Mouse (Mus musculus) heart, postnatal 4 days (tissue): ENCODE data around the gene Ccdc74a. TPM values are rescaled to one million over a fixed set of nuclear protein-coding genes. Genes with fewer than 3 reads are reported as not detected.

Experiments used
- DNase-seq: peaks from one replicate; pipeline ENCODE4 v3.0.0; 2021
- total RNA-seq, 2 experiments: library from RNA; stranded (reverse); gene quantifications; 2 replicates each; pipeline ENCODE4 v1.2.3; 2021

Ccdc74a gene
- total RNA-seq, 2 experiments from 2014 or later: 2.0 to 2.1 TPM

DNA sequence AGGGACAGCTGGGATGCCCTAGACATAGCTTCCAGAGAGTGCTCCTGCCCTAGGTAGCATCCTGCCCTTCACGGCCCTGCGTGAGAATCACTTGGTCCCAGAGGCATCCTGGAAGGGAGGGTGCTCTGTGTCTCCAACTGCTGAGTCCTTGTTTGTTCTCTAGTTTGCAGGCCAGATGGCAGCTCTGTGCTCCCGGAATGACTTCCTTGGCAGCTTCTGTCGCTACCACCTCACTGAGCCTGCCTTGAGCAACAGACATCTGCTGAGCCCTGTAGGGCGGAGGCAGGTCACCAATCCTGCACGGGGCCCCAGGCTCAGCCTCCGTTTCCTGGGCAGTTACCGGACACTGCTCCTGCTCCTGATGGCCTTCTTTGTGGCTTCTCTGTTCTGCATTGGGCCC is 4.0 kb upstream of the Ccdc74a start:
- DNase-seq: no peak

DNA sequence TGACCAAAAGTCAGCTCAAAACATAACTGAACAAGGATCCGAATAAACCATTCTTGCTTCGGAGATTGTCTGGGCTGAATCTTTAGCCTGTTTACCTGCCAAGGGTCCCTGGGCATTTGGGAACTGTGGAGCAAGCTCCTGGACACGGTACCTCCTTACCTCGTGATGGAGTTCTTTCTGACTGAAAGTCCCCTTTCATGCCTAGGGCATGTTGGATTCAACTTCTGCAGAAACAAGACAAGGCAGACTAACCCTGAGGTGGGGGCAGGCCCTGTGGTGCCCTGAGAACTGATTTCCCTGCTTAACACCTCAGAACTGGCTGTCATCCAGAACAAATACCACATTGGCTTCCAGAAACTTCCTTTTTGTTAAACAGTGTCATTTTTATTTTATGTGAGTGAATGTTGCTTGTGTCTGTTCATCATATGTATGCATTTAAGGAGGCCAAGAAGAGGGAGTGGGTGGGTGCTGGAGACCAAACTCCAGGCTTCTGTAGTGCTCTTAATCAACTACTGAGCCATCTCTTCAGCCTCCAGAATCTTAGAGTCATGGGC is 2.8 kb upstream of the Ccdc74a start:
- no peak for DNase-seq

DNA sequence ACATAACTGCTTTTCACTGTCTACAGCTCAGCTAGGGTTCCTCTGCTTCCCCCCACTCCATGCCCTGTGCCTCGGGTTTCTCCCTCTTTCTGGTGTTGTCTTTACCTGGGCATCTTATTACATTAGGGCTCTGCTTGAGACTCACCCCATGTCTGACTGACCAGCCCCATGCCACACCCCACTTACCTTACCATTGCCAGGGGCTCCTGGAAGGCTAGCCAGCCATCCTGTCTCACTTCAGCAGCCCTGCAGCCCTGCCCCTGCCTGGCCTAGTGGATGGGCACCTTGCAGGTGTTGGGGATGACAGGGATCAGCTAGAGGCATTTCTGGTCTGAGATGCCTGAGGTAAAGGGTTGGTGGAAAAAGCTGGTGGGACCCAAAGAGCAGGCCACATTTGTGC is 886 bp downstream of the Ccdc74a start:
- DNase-seq: no peak

DNA sequence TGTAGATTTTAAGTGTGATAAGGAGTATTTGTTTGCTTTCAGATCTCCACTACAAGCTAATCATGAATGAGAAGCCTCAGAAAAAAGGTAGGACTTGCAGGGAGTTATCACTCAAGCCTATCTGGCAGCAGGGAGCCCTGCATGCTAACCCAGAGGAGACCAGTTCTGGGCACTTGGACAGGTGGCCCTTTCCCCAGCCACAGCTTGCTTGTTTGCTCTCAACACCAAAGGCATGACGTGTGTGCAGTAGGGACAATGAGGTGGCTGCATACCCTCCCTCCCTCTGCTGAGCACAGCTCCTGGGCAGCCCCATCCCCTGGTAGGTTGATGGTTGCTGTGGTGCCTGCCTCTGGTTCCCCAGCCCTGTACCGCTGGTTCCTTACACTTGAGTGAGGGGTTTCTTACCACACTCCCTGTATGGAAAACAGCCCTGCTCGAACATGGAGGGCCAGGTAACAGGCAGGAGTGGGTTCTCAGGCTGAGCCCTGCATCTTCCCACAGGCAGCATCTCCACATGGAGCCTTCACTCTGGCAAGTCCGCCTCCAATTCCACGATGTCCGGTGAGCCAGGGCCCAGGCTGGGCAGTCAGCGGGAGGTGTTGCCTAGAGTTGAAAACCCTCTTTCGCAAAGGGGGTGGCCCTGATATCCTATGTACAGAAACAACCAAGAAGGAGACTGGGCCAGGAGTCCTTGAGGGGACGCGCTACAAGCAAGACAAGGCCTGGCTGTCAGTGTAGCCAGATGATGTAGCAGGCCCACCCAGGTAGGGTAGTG is 1.5 kb downstream of the Ccdc74a start:
- DNase-seq: no peak

DNA sequence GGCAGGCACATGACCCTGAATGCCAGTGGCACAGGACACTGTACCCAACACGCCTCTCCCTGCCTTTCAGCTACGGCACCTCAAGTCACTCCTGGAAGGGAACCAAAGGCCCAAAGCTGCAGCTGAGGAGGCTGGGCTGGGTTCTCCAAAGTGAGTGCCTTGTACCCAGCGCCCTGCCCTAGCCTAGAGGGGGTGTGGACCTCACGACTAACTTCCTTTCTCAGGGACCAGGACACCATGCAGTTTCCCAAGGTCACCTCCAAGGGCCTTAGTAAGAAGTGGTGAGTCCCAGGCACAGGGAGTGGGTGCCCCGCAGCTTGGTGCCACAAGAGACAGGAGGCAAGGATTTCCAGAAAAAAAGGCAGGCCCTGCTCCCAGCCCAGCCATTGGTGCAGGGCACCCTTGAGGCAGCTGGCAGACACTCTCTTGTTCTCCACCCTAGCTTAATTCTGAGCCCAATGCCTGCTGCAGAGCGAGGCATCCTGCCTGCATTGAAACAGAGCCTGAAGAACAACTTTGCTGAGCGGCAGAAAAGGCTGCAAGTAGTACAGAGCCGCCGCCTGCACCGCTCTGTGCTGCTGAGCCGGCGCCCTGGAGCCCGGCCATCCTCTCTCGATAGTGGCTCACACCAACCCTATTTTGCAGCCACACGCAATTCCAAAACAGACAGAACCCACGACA is 3.8 kb downstream of the Ccdc74a start:
- no peak for DNase-seq

DNA sequence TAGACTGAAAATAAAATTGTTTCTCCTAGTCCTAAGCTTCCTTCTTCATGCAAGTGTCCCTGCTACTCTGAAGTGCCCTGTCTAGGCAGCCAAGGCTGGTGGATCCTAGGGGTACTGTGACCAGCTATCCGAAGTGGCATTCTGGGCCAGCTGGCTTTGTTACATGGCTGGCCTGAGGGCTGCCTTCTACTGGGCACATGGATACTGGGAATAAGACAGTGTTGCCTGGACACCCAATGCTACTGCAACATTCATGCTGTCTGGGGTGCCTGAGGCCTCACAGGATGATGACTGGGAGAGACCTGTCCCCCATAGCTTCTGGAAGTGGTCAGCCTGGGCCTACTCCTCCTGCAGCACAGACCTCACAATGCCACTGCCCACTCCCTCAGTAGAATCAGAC is 4.4 kb downstream of the Ccdc74a start:
- DNase-seq: no peak

DNA sequence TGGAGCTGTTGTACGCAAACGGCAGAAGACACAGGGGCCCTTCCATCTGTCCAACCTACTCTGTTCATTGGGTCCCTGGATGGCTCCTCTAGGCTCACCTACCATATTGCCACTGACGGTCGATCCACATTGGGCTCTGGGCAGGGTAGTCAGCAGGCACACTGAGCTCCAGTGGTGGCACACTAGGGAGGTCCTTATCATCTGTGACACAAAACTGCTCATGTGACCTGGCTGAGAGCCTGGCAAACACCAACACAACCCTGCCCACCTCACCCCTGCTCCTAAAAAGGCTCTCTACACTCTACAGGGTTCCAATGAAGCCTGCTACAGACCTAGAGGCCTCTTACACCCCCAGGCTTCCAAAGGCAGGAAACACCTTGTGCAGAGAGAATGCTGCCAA is 6.3 kb downstream of the Ccdc74a start:
- no peak for DNase-seq

DNA sequence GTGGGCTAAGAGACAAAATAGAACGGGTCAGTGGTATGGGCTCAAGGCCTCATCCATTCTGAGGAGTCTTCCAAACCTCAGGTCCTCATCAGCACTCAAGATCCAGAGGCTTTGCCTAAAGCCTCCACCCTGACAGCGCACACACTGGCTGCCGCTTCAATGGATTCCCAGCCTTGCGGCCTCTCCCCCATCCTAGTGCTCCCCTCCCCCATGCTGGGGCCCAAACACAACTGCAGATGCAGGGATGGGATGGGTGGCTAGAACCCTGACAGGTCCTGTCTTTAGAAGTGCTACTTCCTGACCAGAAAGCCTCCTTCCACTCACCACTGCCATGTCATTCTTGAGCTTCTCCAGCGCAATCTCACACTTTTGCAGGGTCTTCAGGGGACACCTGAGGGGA is 7.3 kb downstream of the Ccdc74a start:
- DNase-seq: no peak

DNA sequence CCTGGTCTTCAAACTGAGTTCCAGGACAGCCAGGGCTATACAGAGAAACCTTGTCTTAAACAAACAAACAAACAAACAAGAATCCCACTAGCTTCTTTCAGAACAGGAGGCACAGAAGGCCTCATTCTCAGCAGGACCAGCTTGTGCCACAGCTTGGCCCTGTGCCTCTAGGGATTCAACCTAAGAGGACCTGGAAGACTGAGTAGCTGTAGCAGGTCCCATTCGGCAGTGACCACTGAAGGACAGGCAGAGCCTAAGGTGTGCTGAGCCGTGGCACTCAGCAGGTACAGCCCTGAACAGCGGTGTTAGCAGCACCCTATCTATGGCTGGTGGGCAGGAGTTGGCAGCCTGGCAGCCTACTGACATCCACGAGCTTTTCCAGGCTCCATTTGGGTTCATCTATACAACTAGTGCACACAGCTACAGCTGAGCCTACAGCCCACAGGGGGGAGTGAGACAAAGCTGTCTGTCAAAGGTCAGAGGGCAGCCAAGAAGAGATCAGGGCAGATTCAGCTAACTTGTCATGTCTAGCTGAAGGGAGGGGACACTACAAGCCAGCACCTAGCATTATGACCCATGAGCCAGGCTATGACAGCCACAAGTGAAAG is 8.0 kb downstream of the Ccdc74a start:
- DNase-seq: no peak

DNA sequence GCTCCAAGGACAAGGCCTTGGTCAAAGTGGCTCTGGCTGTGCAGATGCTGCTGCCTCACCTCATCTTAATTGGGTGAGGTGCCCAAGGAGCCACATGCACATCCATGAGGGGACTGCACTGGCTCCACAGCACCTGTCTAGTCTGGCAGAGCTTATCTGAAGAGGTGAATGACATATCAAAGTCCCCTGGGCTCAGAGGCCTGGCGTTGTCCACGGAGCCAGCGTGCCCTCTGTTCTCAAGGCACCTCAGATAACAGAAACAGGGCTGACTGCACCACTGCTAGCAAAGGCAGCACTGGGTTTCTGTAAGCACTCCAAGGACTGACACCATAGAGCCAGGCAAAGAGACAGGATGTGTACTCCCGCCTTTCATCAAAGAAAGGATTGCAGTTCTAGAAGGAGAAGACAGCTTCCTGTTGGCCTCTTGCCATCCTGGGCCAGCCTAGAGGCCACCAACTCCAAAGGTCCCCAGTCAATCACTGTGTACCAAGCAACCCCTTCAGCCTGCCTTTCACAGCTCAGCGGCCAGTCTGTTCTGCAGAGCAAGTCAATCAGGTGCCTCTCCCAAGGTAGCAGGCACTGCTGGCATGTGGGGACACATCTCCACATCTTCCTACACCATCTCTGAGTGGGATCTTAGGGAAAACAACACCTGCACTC is 10.1 kb downstream of the Ccdc74a start:
- no peak for DNase-seq

DNA sequence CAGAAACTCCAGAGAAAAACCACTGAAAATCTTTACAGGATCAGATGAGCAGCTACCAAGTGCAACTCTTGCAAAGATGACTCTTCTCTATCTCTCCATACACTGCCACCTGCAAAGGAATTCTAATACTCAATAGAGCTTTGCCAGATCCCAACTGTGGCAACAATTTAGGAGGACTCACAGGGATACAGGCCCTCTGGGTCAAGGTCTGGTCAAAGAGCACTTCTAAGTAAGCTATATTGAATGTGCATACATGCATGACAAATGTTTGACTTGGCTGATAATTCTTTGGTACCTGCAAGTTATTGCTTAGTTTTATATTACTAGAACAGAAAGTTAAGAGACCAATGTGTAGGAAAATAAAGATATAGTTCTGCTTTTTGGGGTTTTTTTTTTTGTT is 19.3 kb downstream of the Ccdc74a start:
- no peak for DNase-seq

DNA sequence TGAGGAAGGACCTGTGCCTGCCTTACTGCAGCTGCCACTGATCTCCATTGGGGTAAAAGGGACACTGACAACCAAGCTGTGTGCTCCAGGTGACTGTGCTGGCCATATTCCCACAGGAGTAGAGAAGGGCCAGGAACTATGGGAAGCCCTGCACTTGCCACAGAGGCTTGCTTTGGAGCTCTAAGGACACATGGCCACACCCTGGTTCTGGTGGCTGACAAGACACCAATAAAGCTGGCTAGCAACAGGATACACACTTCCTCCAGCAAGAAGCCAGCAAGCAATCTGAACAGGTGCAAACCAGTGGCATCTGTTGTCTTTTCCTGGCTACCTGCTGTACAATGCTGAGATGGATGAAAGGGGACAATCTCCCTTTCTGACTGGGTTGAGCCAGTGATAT is 23.6 kb downstream of the Ccdc74a start:
- DNase-seq: no peak

DNA sequence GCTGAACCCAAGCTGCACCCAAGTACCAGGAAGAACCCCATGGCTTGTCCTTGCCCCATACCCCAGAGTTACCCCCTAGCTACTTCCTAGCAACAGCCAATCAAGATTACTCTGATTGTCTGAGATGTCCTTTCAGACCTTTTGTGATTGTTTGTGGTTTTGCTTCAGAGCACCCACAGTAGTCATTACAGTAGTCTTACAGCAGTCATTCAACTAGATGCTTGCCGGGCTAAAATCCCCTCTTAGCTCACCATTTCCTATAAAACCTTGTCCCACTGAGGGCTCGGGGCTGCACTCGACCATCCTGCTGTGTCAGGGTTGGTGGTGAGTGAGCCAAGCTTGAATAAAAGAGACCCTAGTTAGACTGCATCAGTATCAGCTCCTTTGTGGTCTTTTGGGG is 48.6 kb downstream of the Ccdc74a start:
- DNase-seq: no peak

Other genes starting within 250 kb of the Ccdc74a start
- gene Snap29, start 240.5 kb upstream of the Ccdc74a start, total RNA-seq: 10 to 100 TPM; 15.7 to 16.3 TPM
- 10 to 100 TPM; 55.8 to 56.5 TPM for gene Pi4ka, start 240.2 kb upstream of the Ccdc74a start, total RNA-seq
- 10 to 100 TPM; 31.6 to 34.4 TPM for gene Crkl, start 194.5 kb upstream of the Ccdc74a start, total RNA-seq
- gene Aifm3, start 156.9 kb upstream of the Ccdc74a start, total RNA-seq: under 1 TPM; 0.21 to 0.70 TPM
- gene Lztr1, start 137.8 kb upstream of the Ccdc74a start, total RNA-seq: 10 to 100 TPM; 35.6 to 47.5 TPM
- gene Thap7, start 115.3 kb upstream of the Ccdc74a start, total RNA-seq: 10 to 100 TPM; 17.5 to 20.9 TPM
- not detected for gene Lrrc74b, start 85.2 kb upstream of the Ccdc74a start, total RNA-seq
- under 1 TPM; 0.27 to 0.36 TPM for gene P2rx6, start 84.6 kb upstream of the Ccdc74a start, total RNA-seq
- 1 to 10 TPM; 3.8 to 4.1 TPM for gene Slc7a4, start 63.3 kb upstream of the Ccdc74a start, total RNA-seq
- gene Smpd4, start 27.1 kb upstream of the Ccdc74a start, total RNA-seq: 10 to 100 TPM; 30.9 to 35.4 TPM
- 10 to 100 TPM; 40.4 to 44.4 TPM for gene Med15, start 86.4 kb downstream of the Ccdc74a start, total RNA-seq
- 10 to 100 TPM; 24.6 to 25.1 TPM for gene Klhl22, start 113.1 kb downstream of the Ccdc74a start, total RNA-seq
- 10 to 100 TPM; 16.6 to 17.7 TPM for gene Scarf2, start 150.8 kb downstream of the Ccdc74a start, total RNA-seq
- not detected for gene B830017H08Rik, start 186.7 kb downstream of the Ccdc74a start, total RNA-seq
- gene Car15, start 191.9 kb downstream of the Ccdc74a start, total RNA-seq: 1 to 10 TPM; 1.4 to 1.6 TPM
- not detected for gene Gm20518, start 245.2 kb downstream of the Ccdc74a start, total RNA-seq
- under 1 TPM; 0.07 to 0.09 TPM for gene Tssk1, start 247.8 kb downstream of the Ccdc74a start, total RNA-seq